Mouse (Mus musculus) kidney, embryonic 14.5 days (tissue): ENCODE measurements around the gene P2rx3. TPM values are rescaled to one million over a fixed set of nuclear protein-coding genes. Genes with fewer than 3 reads are reported as not detected.

Experiments used
- ATAC-seq: fragments of 200-750 bp; cut with Nextera tagmentation; 2 replicates; pipeline ENCODE4 v1.8.0; 2017; ENCODE audit warnings: moderate number of reproducible peaks, mild to moderate bottlenecking, moderate TSS enrichment, moderate library complexity; ENCODE audit not compliant: low FRiP score, low TSS enrichment
- H3K27ac ChIP-seq: fragments of 300-500 bp; sonication (generic); 2 replicates; pipeline ENCODE4 v1.5.1; 2014; ENCODE audit warnings: low read depth, mild to moderate bottlenecking, low read length, moderate library complexity, mixed read lengths
- H3K27me3 ChIP-seq: fragments of 300-500 bp; sonication (generic); 2 replicates; pipeline ENCODE4 v1.6.1; 2014; ENCODE audit warnings: mild to moderate bottlenecking, low read length; ENCODE audit not compliant: control insufficient read depth, insufficient read depth
- H3K36me3 ChIP-seq: fragments of 300-500 bp; sonication (generic); 2 replicates; pipeline ENCODE4 v1.6.1; 2014; ENCODE audit warnings: low read length, mixed read lengths; ENCODE audit not compliant: control insufficient read depth, insufficient read depth
- H3K4me1 ChIP-seq: fragments of 300-500 bp; sonication (generic); 2 replicates; pipeline ENCODE4 v1.6.1; 2014; ENCODE audit warnings: low read length, mixed read lengths; ENCODE audit not compliant: control insufficient read depth, insufficient read depth
- H3K4me2 ChIP-seq: fragments of 300-500 bp; sonication (generic); replicated peaks from 2 replicates; pipeline ENCODE4 v1.6.1; 2014; ENCODE audit warnings: low read depth, mild to moderate bottlenecking, low read length
- H3K4me3 ChIP-seq: fragments of 300-500 bp; sonication (generic); 2 replicates; pipeline ENCODE4 v1.5.1; 2014; ENCODE audit warnings: mild to moderate bottlenecking, low read length
- H3K9ac ChIP-seq: fragments of 300-500 bp; sonication (generic); 2 replicates; pipeline ENCODE4 v1.6.1; 2014; ENCODE audit warnings: low read depth, mild to moderate bottlenecking, low read length, moderate library complexity
- H3K9me3 ChIP-seq: fragments of 300-500 bp; sonication (generic); 2 replicates; pipeline ENCODE4 v1.6.1; 2016; ENCODE audit warnings: low read length; ENCODE audit not compliant: control insufficient read depth
- WGBS: fragments of 180-500 bp; shearing (Covaris S2); extraction: QIAGEN DNeasy Blood & Tissue Kit; methylation state at CpG from one replicate; pipeline ENCODE4 v1.1.7; 2014; 5-methylcytosine and 5-hydroxymethylcytosine counted together
- polyA plus RNA-seq: library from polyadenylated mRNA; unstranded; fragments of >200 nt; fragmentation: Nextera tagmentation; extraction: Ambion mirVana; gene quantifications from 2 replicates; pipeline ENCODE4 v1.2.1, GENCODE M21; 2014

P2rx3 gene
- polyA plus RNA-seq, 1 experiment from 2014 or later: 0.53 TPM

- Histone ChIP-seq H3K36me3 (no peaks in the 10 kb centered on the region), H3K4me2 (no peak overlapping the region), H3K4me3 (no peak overlapping the region), H3K9me3 (no peaks in the 10 kb centered on the region), H3K27me3 (no peaks in the 10 kb centered on the region), H3K9ac (no peak overlapping the region), H3K27ac (no peak overlapping the region), H3K4me1 (peaks cover 3% of the 10 kb centered on the region; the same call in 1 of the 2 replicates)
- no peak for ATAC-seq
- 54% methylated on average over 2 of the region's 2 CpGs for WGBS
Measured at GRCm38 (mm10) chr2:85009212-85009611, 28.1 kb downstream of the P2rx3 start.

- H3K36me3 ChIP-seq: no peaks in the 10 kb centered on the region
- ATAC-seq: no peak
- 24% methylated on average over 4 of the region's 4 CpGs for WGBS
Measured at GRCm38 (mm10) chr2:85007729-85008128, 29.5 kb downstream of the P2rx3 start.

GRCm38 (mm10) chr2:85006600-85006999 lies 30.7 kb downstream of the P2rx3 start:
- no peaks in the 10 kb centered on the region for H3K27me3 ChIP-seq
- no peaks in the 10 kb centered on the region for H3K4me1 ChIP-seq
- no peak overlapping the region for H3K27ac ChIP-seq
- H3K9me3 ChIP-seq: no peaks in the 10 kb centered on the region
- no peaks in the 10 kb centered on the region for H3K36me3 ChIP-seq
- H3K4me2 ChIP-seq: no peak overlapping the region
- no peak overlapping the region for H3K4me3 ChIP-seq
- ATAC-seq: no peak
- H3K9ac ChIP-seq: no peak overlapping the region
- WGBS: 82% methylated on average over 7 of the region's 7 CpGs

More at GRCm38 (mm10) chr2:85007729-85008128, 29.5 kb downstream of the P2rx3 start:
- Histone ChIP-seq H3K4me1 (peaks cover 3% of the 10 kb centered on the region; the same call in 1 of the 2 replicates), H3K4me2 (no peak overlapping the region), H3K9me3 (no peaks in the 10 kb centered on the region), H3K9ac (no peak overlapping the region), H3K4me3 (no peak overlapping the region), H3K27ac (no peak overlapping the region), H3K27me3 (no peaks in the 10 kb centered on the region)

DNA sequence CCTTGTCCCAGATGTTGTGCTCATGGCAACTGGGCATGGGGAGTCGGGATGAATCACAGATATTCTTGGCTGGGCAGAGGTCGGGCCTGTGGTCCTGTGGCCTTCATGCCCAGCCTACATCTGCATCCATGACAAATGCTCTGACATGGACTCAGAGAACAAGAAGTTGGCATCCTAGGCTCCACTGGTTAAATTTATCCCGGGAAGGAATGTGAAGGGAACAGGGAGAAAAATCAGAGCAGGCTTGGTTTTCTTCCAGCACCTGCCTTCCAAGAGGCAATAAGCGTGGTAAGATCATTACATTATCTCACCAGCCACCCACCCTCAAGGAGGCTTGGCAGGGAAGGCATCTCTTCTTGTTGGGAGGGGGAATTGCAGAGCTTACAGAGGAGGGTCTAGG lies 32.9 kb downstream of the P2rx3 start:
- Histone ChIP-seq H3K27ac (no peak overlapping the region), H3K9ac (no peak overlapping the region), H3K4me3 (no peak overlapping the region), H3K27me3 (no peaks in the 10 kb centered on the region), H3K36me3 (no peaks in the 10 kb centered on the region), H3K9me3 (no peaks in the 10 kb centered on the region), H3K4me2 (no peak overlapping the region), H3K4me1 (no peaks in the 10 kb centered on the region)
- 88% methylated on average over 4 of the region's 4 CpGs for WGBS
- no peak for ATAC-seq

GRCm38 (mm10) chr2:85002575-85002974 lies 34.7 kb downstream of the P2rx3 start:
- no peaks in the 10 kb centered on the region for H3K36me3 ChIP-seq
- H3K27me3 ChIP-seq: no peaks in the 10 kb centered on the region
- H3K27ac ChIP-seq: no peak overlapping the region
- H3K4me2 ChIP-seq: no peak overlapping the region
- 73% methylated on average over 8 of the region's 8 CpGs for WGBS
- no peaks in the 10 kb centered on the region for H3K9me3 ChIP-seq
- no peak for ATAC-seq
- no peak overlapping the region for H3K4me3 ChIP-seq
- H3K4me1 ChIP-seq: no peaks in the 10 kb centered on the region
- H3K9ac ChIP-seq: no peak overlapping the region

- H3K4me3 ChIP-seq: no peak overlapping the region
- no peak for ATAC-seq
- H3K27me3 ChIP-seq: no peaks in the 10 kb centered on the region
- no peak overlapping the region for H3K9ac ChIP-seq
- no peak overlapping the region for H3K4me2 ChIP-seq
- 85% methylated on average over 13 of the region's 13 CpGs for WGBS
- H3K36me3 ChIP-seq: no peaks in the 10 kb centered on the region
- no peak overlapping the region for H3K27ac ChIP-seq
- H3K4me1 ChIP-seq: no peaks in the 10 kb centered on the region
- H3K9me3 ChIP-seq: no peaks in the 10 kb centered on the region
Measured at GRCm38 (mm10) chr2:85001497-85001896, 35.8 kb downstream of the P2rx3 start.

- 68% methylated on average over 3 of the region's 3 CpGs for WGBS
- ATAC-seq: peak; percentile 58; the same call in 1 of the 2 replicates
- no peak overlapping the region for H3K27ac ChIP-seq
Measured at GRCm38 (mm10) chr2:84999486-85000181, 37.6 kb downstream of the P2rx3 start.

GRCm38 (mm10) chr2:84996376-84996775 lies 40.9 kb downstream of the P2rx3 start:
- no peaks in the 10 kb centered on the region for H3K9me3 ChIP-seq
- no peaks in the 10 kb centered on the region for H3K4me1 ChIP-seq
- H3K27me3 ChIP-seq: no peaks in the 10 kb centered on the region
- H3K9ac ChIP-seq: no peak overlapping the region
- no peak overlapping the region for H3K4me2 ChIP-seq
- H3K4me3 ChIP-seq: no peak overlapping the region
- no peaks in the 10 kb centered on the region for H3K36me3 ChIP-seq
- no peak for ATAC-seq
- no peak overlapping the region for H3K27ac ChIP-seq
- WGBS: 88% methylated on average over 2 of the region's 2 CpGs

More at GRCm38 (mm10) chr2:84999486-85000181, 37.6 kb downstream of the P2rx3 start:
- Histone ChIP-seq H3K4me2 (no peak overlapping the region), H3K36me3 (no peaks in the 10 kb centered on the region), H3K27me3 (no peaks in the 10 kb centered on the region), H3K4me1 (no peaks in the 10 kb centered on the region), H3K9me3 (no peaks in the 10 kb centered on the region), H3K4me3 (no peak overlapping the region), H3K9ac (no peak overlapping the region)

GRCm38 (mm10) chr2:84987930-84988329 lies 49.3 kb downstream of the P2rx3 start, which contains the start of gene Prg3:
Gene Prg3 (plus strand): TSS chr2:84988215.
- Histone ChIP-seq H3K9ac (no peak within 1 kb of the TSS), H3K27me3 (no peaks in the 10 kb centered on the region), H3K36me3 (no peaks in the 10 kb centered on the region), H3K9me3 (no peaks in the 10 kb centered on the region), H3K27ac (no peak within 1 kb of the TSS), H3K4me2 (no peak within 1 kb of the TSS), H3K4me1 (no peaks in the 10 kb centered on the region), H3K4me3 (no peak within 1 kb of the TSS)
- WGBS: 74% methylated on average over 1 of the region's 1 CpGs
- no peak for ATAC-seq
